11 mouse cellular contexts compared by ENCODE assay signal in genomic region chr12:76128831-76129230, GRCm38 (mm10). TPM values are rescaled to one million over a fixed set of nuclear protein-coding genes. Genes with fewer than 3 reads are reported as not detected.
A peak's percentile ranks its signal among the peaks of the same experiment; 100 is the strongest.
DNase-seq lines count a peak whose midpoint lies in the region; TF ChIP-seq lines count a peak whose summit lies in the region.
"Had no signal": no experiment of that assay in that cellular context is flagged by ENCODE, and none has a peak within 500 bp of the region (broad histone marks: within the 10 kb centered on the region; RNA-seq: fewer than 3 reads in every experiment).

No protein-coding gene starts in this region.

- H3K27me3 ChIP-seq in cerebellum, adult 2 months (ENCODE audit: control insufficient read depth, insufficient read depth, low read length), result no peaks in the 10 kb centered on the region
- H3K27me3 ChIP-seq: CH12.LX; embryonic facial prominence, embryonic 15.5 days; hindbrain, embryonic 15.5 days; liver, embryonic 15.5 days had no signal

- TF ChIP-seq CTCF in cerebellum, adult 2 months (IDR thresholded peaks at IDR 0.05; ENCODE audit: borderline replicate concordance, insufficient read depth, low read depth, low read length), result no peak

- no peak overlapping the region for H3K27ac ChIP-seq in cerebellum, adult 2 months (ENCODE audit: insufficient read depth, low read length)
- H3K27ac ChIP-seq: embryonic facial prominence, embryonic 15.5 days; hindbrain, embryonic 15.5 days; liver, embryonic 15.5 days had no signal

- no peak overlapping the region for H3K4me3 ChIP-seq in cerebellum, adult 2 months (replicated peaks; ENCODE audit: insufficient read depth, low read depth, low read length)
- H3K4me3 ChIP-seq: embryonic facial prominence, embryonic 15.5 days; hindbrain, embryonic 15.5 days; liver, embryonic 15.5 days had no signal

- 25% methylated on average over 10 of the region's 10 CpGs for WGBS in cerebellum, adult 2 months

- no peak for TF ChIP-seq POLR2A in cerebellum, adult 2 months (IDR thresholded peaks at IDR 0.05; ENCODE audit: borderline replicate concordance, insufficient read depth, low read length)

- no peaks in the 10 kb centered on the region; the same call in 1 of the 2 replicates for H3K4me1 ChIP-seq in cerebellum, adult 2 months (ENCODE audit: control insufficient read depth, insufficient read depth, low read length)
- H3K4me1 ChIP-seq: embryonic facial prominence, embryonic 15.5 days; hindbrain, embryonic 15.5 days; liver, embryonic 15.5 days had no signal

- DNase-seq in layer of hippocampus, postnatal 10 days (ENCODE audit: low spot score in 2 of 2), result peak; percentile 49 to 55
- no peak for DNase-seq in layer of hippocampus, adult 18-20 months (ENCODE audit: low spot score in 2 of 2)
- peak; percentile 71 to 77 for DNase-seq in cerebellum, adult 2 months
- peak; percentile 52 for DNase-seq in gastrocnemius, postnatal 25 days
- DNase-seq in lung, postnatal 36 days, result peak; percentile 39
- DNase-seq in right cerebral cortex, postnatal 4 days, result no peak
- DNase-seq in frontal cortex, postnatal 36 days (ENCODE audit: low spot score in 2 of 2), result no peak

RNA-seq across cellular contexts. Expression of gene Esr2, which starts 48.2 kb away (rescaled TPM):
- total RNA-seq in layer of hippocampus, postnatal 10 days (2021), result under 1 TPM; 0.18 TPM
- total RNA-seq in layer of hippocampus, adult 18-20 months (2021), result under 1 TPM; 0.18 to 0.27 TPM
- 0.07 and 0.10 TPM in 2 replicates for polyA plus RNA-seq in cerebellum, adult 2 months (2012; rRNA removed)
- not detected for total RNA-seq in gastrocnemius, postnatal 25 days (2021)

Comparison
In these comparisons a context has a peak if more than half of its experiments do, and no peak if none do; other contexts are left out.
1. DNase-seq: peak in layer of hippocampus, postnatal 10 days (2 of 2), cerebellum, adult 2 months (2 of 2), gastrocnemius, postnatal 25 days (single experiment) and lung, postnatal 36 days (single experiment); none in layer of hippocampus, adult 18-20 months (0 of 2), right cerebral cortex, postnatal 4 days (single experiment) and frontal cortex, postnatal 36 days (0 of 2).